Mouse (Mus musculus): ENCODE measurements around the gene Mgmt. TPM values are rescaled to one million over a fixed set of nuclear protein-coding genes. Genes with fewer than 3 reads are reported as not detected.

The Mgmt gene
- total and polyA plus RNA-seq, 3 experiments: 5.2 to 10.8 (median 8.5) TPM

GRCm38 (mm10) chr7:136895851-136896250 is 1.4 kb downstream of the Mgmt start:
- DNase-seq (ENCODE audit: extremely low read depth): no peak
- H3K9me3 ChIP-seq (replicated peaks; ENCODE audit: low read length): no peaks in the 10 kb centered on the region
- in situ Hi-C loops (cut with MboI; ENCODE audit: low pct_ligation_motif_present, low pct_unique_long_range_greater_than_20kb, low sequenced_read_pairs): loop anchor here (25.0 kb wide), 1 partner anchor 541 kb away; the partner anchor contains the start of gene Glrx3
- peaks cover 0 to 2% of the 10 kb centered on the region in 2 experiments for H3K36me3 ChIP-seq (replicated peaks in 1 of 2; ENCODE audit: control insufficient read depth in 1 of 2, insufficient read depth in 1 of 2, low read length in 1 of 2)
- TF ChIP-seq SIN3A (IDR thresholded peaks at IDR 0.05; ENCODE audit: low read length) (no peak), ELF1 (IDR thresholded peaks at IDR 0.05; ENCODE audit: low read depth, low read length) (no peak), MAFK (IDR thresholded peaks at IDR 0.05; ENCODE audit: insufficient replicate concordance, low read length) (no peak), RAD21 (IDR thresholded peaks at IDR 0.05; ENCODE audit: low read depth, low read length) (no peak), MAZ (IDR thresholded peaks at IDR 0.05; ENCODE audit: low read depth, low read length) (no peak), MAX (IDR thresholded peaks at IDR 0.05; ENCODE audit: low read length) (no peak), TCF12 (IDR thresholded peaks at IDR 0.05; ENCODE audit: low read depth, low read length) (no peak), E2F4 (IDR thresholded peaks at IDR 0.05; ENCODE audit: insufficient replicate concordance, low read depth, low read length) (no peak), POLR2AphosphoS2 (IDR thresholded peaks at IDR 0.05; ENCODE audit: low read depth, low read length) (no peak), POLR2A (IDR thresholded peaks at IDR 0.05; ENCODE audit: low read depth, low read length) (no peak), CTCF (conservative IDR thresholded peaks at IDR 0.05 in 1 of 2, IDR thresholded peaks at IDR 0.05 in 1 of 2; ENCODE audit: low read depth in 2 of 2, low read length in 2 of 2) (no peak), HCFC1 (IDR thresholded peaks at IDR 0.05; ENCODE audit: low read depth, low read length) (no peak), BHLHE40 (IDR thresholded peaks at IDR 0.05; ENCODE audit: low read depth, low read length) (no peak)
- no peak overlapping the region for H3K4me2 ChIP-seq (ENCODE audit: insufficient read depth, low read depth, poor library complexity, severe bottlenecking)
- H3K4me3 ChIP-seq (replicated peaks in 1 of 3; ENCODE audit: low read depth in 2 of 3, low read length in 2 of 3, poor library complexity in 1 of 3): no peak overlapping the region
- no peaks in the 10 kb centered on the region for H3K79me2 ChIP-seq (replicated peaks; ENCODE audit: control insufficient read depth, extremely low read depth, insufficient read depth, poor library complexity, severe bottlenecking)
- H3K4me1 ChIP-seq (ENCODE audit: control insufficient read depth in 1 of 2, insufficient read depth in 2 of 2): peaks cover 2 to 22% of the 10 kb centered on the region in 2 experiments; a peak in 3 of 4 replicates
- H3K27ac ChIP-seq (ENCODE audit: insufficient read depth, low read depth): no peak overlapping the region
- dilution Hi-C loops (cut with MboI; ENCODE audit: extremely low pct_ligation_motif_present, extremely low pct_unique_long_range_greater_than_20kb, low sequenced_read_pairs): no loop called here
- H3K9ac ChIP-seq (ENCODE audit: insufficient read depth, low read depth): no peak overlapping the region
- H3K27me3 ChIP-seq (replicated peaks): no peaks in the 10 kb centered on the region

GRCm38 (mm10) chr7:136897481-136897880 is 3.1 kb downstream of the Mgmt start:
- Histone ChIP-seq H3K36me3 (replicated peaks in 1 of 2; ENCODE audit: control insufficient read depth in 1 of 2, insufficient read depth in 1 of 2, low read length in 1 of 2) (peaks cover 0 to 2% of the 10 kb centered on the region in 2 experiments), H3K4me3 (replicated peaks in 1 of 3; ENCODE audit: low read depth in 2 of 3, low read length in 2 of 3, poor library complexity in 1 of 3) (no peak overlapping the region), H3K9me3 (replicated peaks; ENCODE audit: low read length) (no peaks in the 10 kb centered on the region), H3K4me2 (ENCODE audit: insufficient read depth, low read depth, poor library complexity, severe bottlenecking) (no peak overlapping the region), H3K4me1 (ENCODE audit: control insufficient read depth in 1 of 2, insufficient read depth in 2 of 2) (peaks cover 2 to 22% of the 10 kb centered on the region in 2 experiments; a peak in 3 of 4 replicates), H3K27me3 (replicated peaks) (no peaks in the 10 kb centered on the region), H3K27ac (ENCODE audit: insufficient read depth, low read depth) (no peak overlapping the region), H3K9ac (ENCODE audit: insufficient read depth, low read depth) (no peak overlapping the region), H3K79me2 (replicated peaks; ENCODE audit: control insufficient read depth, extremely low read depth, insufficient read depth, poor library complexity, severe bottlenecking) (no peaks in the 10 kb centered on the region; the same call in 1 of the 2 replicates)
- in situ Hi-C loops (cut with MboI; ENCODE audit: low pct_ligation_motif_present, low pct_unique_long_range_greater_than_20kb, low sequenced_read_pairs) (loop anchor here (25.0 kb wide), 1 partner anchor 540 kb away; the partner anchor contains the start of gene Glrx3), dilution Hi-C loops (cut with MboI; ENCODE audit: extremely low pct_ligation_motif_present, extremely low pct_unique_long_range_greater_than_20kb, low sequenced_read_pairs) (no loop called here)
- TF ChIP-seq SMC3 (IDR thresholded peaks at IDR 0.05; ENCODE audit: low read depth, low read length) (no peak), USF1 (IDR thresholded peaks at IDR 0.05; ENCODE audit: low read depth, low read length) (no peak), BHLHE40 (IDR thresholded peaks at IDR 0.05; ENCODE audit: low read depth, low read length) (no peak), UBTF (IDR thresholded peaks at IDR 0.05; ENCODE audit: low read depth, low read length) (no peak), ELF1 (IDR thresholded peaks at IDR 0.05; ENCODE audit: low read depth, low read length) (no peak), E2F4 (IDR thresholded peaks at IDR 0.05; ENCODE audit: insufficient replicate concordance, low read depth, low read length) (no peak), JUND (conservative IDR thresholded peaks at IDR 0.05; ENCODE audit: low read depth, low read length) (no peak), PAX5 (IDR thresholded peaks at IDR 0.05; ENCODE audit: low read length) (no peak), MYC (IDR thresholded peaks at IDR 0.05; ENCODE audit: low read depth, low read length) (no peak), POLR2AphosphoS2 (IDR thresholded peaks at IDR 0.05; ENCODE audit: low read depth, low read length) (no peak), ETS1 (conservative IDR thresholded peaks at IDR 0.05; ENCODE audit: low read depth, low read length) (no peak), CHD1 (IDR thresholded peaks at IDR 0.05; ENCODE audit: low read depth, low read length) (no peak), RAD21 (IDR thresholded peaks at IDR 0.05; ENCODE audit: low read depth, low read length) (no peak), JUN (IDR thresholded peaks at IDR 0.05; ENCODE audit: insufficient read depth, low read depth, low read length) (no peak), SIN3A (IDR thresholded peaks at IDR 0.05; ENCODE audit: low read length) (no peak), GABPA (IDR thresholded peaks at IDR 0.05; ENCODE audit: insufficient replicate concordance, low read depth, low read length) (no peak), MAFK (IDR thresholded peaks at IDR 0.05; ENCODE audit: insufficient replicate concordance, low read length) (no peak)
- no peak for DNase-seq (ENCODE audit: extremely low read depth)

Data from CH12.LX (cell line).